Mouse (Mus musculus) ES-E14 (cell line): ENCODE results near the gene Mllt3. TPM values are rescaled to one million over a fixed set of nuclear protein-coding genes. Genes with fewer than 3 reads are reported as not detected.

Source experiments
- DNase-seq: peaks from one replicate; pipeline ENCODE4 v3.0.0-alpha.2; 2013; ENCODE audit warnings: low read depth, low spot score
- H3K27ac ChIP-seq: 2 replicates; pipeline ENCODE4 v1.5.1; 2012; ENCODE audit warnings: low read depth, mild to moderate bottlenecking, low read length, moderate library complexity, mixed read lengths; ENCODE audit not compliant: poor library complexity, insufficient read depth, severe bottlenecking
- H3K36me3 ChIP-seq: 2 replicates; pipeline ENCODE4 v1.6.1; 2012; ENCODE audit warnings: mild to moderate bottlenecking, low read length, moderate library complexity, mixed read lengths; ENCODE audit not compliant: control insufficient read depth, poor library complexity, insufficient read depth, severe bottlenecking
- H3K4me1 ChIP-seq, 2 experiments: fragments of 150-350 bp in 1 of 2; sonication (generic) in 1 of 2; 2 replicates each; pipeline ENCODE4 v1.6.1; 2012; ENCODE audit warnings: low read length in 2 of 2, mild to moderate bottlenecking in 1 of 2, mixed read lengths in 1 of 2; ENCODE audit not compliant: control insufficient read depth in 2 of 2, insufficient read depth in 2 of 2, poor library complexity in 1 of 2
- H3K4me3 ChIP-seq, 2 experiments: fragments of 150-350 bp in 1 of 2; sonication (generic) in 1 of 2; 2 replicates each; pipeline ENCODE4 v1.5.1; 2012; ENCODE audit warnings: low read length in 2 of 2, low read depth in 1 of 2, mild to moderate bottlenecking in 1 of 2, mixed read lengths in 1 of 2; ENCODE audit not compliant: insufficient read depth in 1 of 2, poor library complexity in 1 of 2, severe bottlenecking in 1 of 2
- H3K9ac ChIP-seq: 2 replicates; pipeline ENCODE4 v1.6.1; 2012; ENCODE audit warnings: low read depth, mild to moderate bottlenecking, low read length, mixed read lengths; ENCODE audit not compliant: poor library complexity, insufficient read depth, severe bottlenecking
- H3K9me3 ChIP-seq: fragments of 150-350 bp; sonication (generic); 2 replicates; pipeline ENCODE4 v1.6.1; 2012; ENCODE audit warnings: low read depth, mild to moderate bottlenecking, low read length; ENCODE audit not compliant: control insufficient read depth, insufficient read depth
- CHD2 ChIP-seq: IDR thresholded peaks from 2 replicates; pipeline ENCODE4 v1.6.1; 2014; ENCODE audit warnings: mild to moderate bottlenecking, low read depth, low read length, inconsistent platforms
- HCFC1 ChIP-seq: IDR thresholded peaks from 2 replicates; pipeline ENCODE4 v1.6.1; 2012; ENCODE audit warnings: low read length, inconsistent platforms, borderline replicate concordance; ENCODE audit not compliant: insufficient read depth
- MAFK ChIP-seq: IDR thresholded peaks from 2 replicates; pipeline ENCODE4 v1.6.1; 2014; ENCODE audit warnings: mild to moderate bottlenecking, low read depth, low read length, inconsistent platforms; ENCODE audit not compliant: insufficient read depth
- ZC3H11A ChIP-seq: IDR thresholded peaks from 2 replicates; pipeline ENCODE4 v1.6.1; 2012; ENCODE audit warnings: low read depth, mild to moderate bottlenecking, inconsistent platforms, low read length, borderline replicate concordance
- ZNF384 ChIP-seq: IDR thresholded peaks from 2 replicates; pipeline ENCODE4 v1.6.1; 2012; ENCODE audit warnings: low read depth, low read length, inconsistent platforms
- in situ Hi-C, 2 experiments: fragments of 600-800 bp; cut with MboI; formaldehyde crosslinking; loops; one replicate each; pipeline ENCODE4 v1.15.1; 2025; ENCODE audit warnings: low sequenced_read_pairs in 2 of 2, inconsistent platforms in 1 of 2; ENCODE audit not compliant: unreplicated experiment in 2 of 2
- total RNA-seq: library from RNA; depleted of rRNA; stranded (reverse); fragments of 300-350 nt; gene quantifications from 2 replicates; pipeline ENCODE4 v1.2.3, GENCODE M21; 2012

Mllt3 gene
- total RNA-seq, 1 experiment: 11.1 TPM

DNA sequence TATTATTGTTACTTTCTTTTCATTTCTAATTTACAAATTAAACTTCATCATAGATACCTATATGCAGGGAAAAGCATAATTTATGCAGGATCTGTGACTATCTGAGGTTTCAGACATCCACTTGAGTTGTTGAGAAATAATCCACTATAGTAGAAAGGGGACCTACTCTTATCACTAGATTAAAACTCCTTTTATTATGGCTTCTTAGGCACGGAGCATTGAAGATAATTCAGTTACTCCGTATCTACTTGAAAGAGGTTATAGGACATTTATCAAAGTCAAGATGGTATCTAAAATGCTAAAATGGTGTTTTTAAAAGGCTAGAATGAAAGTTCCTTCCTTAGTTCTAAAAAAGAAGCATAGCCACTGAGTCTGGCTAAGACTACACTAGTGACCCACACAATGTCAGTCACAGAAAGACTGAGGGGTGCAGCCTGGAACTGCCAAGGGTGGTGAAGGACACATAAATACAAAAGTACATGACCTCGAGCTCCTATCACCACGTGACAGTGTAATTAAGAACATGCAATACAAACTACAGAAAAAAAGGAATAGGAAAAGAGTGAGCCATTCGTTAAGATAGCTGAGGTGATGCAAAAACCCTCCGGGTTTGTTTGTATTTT lies 127.9 kb downstream of the Mllt3 start:
- Histone ChIP-seq H3K27ac (no peak overlapping the region), H3K36me3 (no peaks in the 10 kb centered on the region), H3K4me1 (no peaks in the 10 kb centered on the region), H3K9ac (no peak overlapping the region), H3K4me3 (no peak overlapping the region), H3K9me3 (0 out of 2 replicates have a peak, but pooled peaks cover 1% of the 10 kb centered on the region)
- in situ Hi-C loops: no loop called here
- no peak for DNase-seq
- no peak for TF ChIP-seq MAFK
- no peak for TF ChIP-seq ZC3H11A
- no peak for TF ChIP-seq CHD2
- TF ChIP-seq HCFC1: no peak
- no peak for TF ChIP-seq ZNF384

GRCm38 (mm10) chr4:87904722-87905121 lies 128.4 kb downstream of the Mllt3 start:
- H3K4me1 ChIP-seq: no peaks in the 10 kb centered on the region
- 0 out of 2 replicates have a peak, but pooled peaks cover 1% of the 10 kb centered on the region for H3K9me3 ChIP-seq
- DNase-seq: no peak
- H3K9ac ChIP-seq: no peak overlapping the region
- TF ChIP-seq ZNF384 (no peak), ZC3H11A (no peak), CHD2 (no peak), MAFK (no peak), HCFC1 (no peak)
- in situ Hi-C loops: no loop called here
- H3K4me3 ChIP-seq: no peak overlapping the region
- H3K36me3 ChIP-seq: no peaks in the 10 kb centered on the region
- H3K27ac ChIP-seq: no peak overlapping the region

GRCm38 (mm10) chr4:87902584-87902983 lies 130.6 kb downstream of the Mllt3 start:
- Histone ChIP-seq H3K9me3 (0 out of 2 replicates have a peak, but pooled peaks cover 1% of the 10 kb centered on the region), H3K36me3 (no peaks in the 10 kb centered on the region), H3K9ac (no peak overlapping the region), H3K4me1 (no peaks in the 10 kb centered on the region), H3K4me3 (no peak overlapping the region), H3K27ac (no peak overlapping the region)
- in situ Hi-C loops: no loop called here
- no peak for DNase-seq
- no peak for TF ChIP-seq ZNF384
- no peak for TF ChIP-seq CHD2
- no peak for TF ChIP-seq HCFC1

- no peak for TF ChIP-seq ZC3H11A
- no peak for TF ChIP-seq ZNF384
- TF ChIP-seq MAFK: no peak
- in situ Hi-C loops: no loop called here
- H3K9ac ChIP-seq: no peak overlapping the region
- H3K27ac ChIP-seq: no peak overlapping the region
- 0 out of 2 replicates have a peak, but pooled peaks cover 1% of the 10 kb centered on the region for H3K9me3 ChIP-seq
- no peak overlapping the region for H3K4me3 ChIP-seq
- no peaks in the 10 kb centered on the region for H3K4me1 ChIP-seq
- no peaks in the 10 kb centered on the region for H3K36me3 ChIP-seq
- no peak for DNase-seq
Observed at GRCm38 (mm10) chr4:87901166-87901565, 132.0 kb downstream of the Mllt3 start.

DNA sequence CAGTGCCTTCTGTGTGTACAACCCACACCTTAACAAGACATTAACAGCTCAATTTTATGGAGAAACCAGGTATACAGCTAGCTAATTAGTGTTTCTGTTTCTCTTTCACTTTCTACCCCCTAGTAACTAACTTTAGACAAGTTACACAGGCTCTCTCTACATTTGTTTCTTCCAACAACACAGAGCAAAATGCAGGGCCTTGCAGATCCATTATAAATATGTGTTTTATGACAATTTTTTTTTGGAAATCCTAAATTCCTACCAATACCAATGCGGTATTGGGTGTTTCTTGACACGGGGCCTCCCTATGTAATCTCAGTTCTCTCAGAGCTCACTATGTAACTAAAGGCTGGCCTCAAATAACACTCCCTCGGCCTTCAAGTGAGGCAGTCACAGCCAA lies 139.7 kb downstream of the Mllt3 start:
- in situ Hi-C loops: no loop called here
- H3K36me3 ChIP-seq: no peaks in the 10 kb centered on the region
- DNase-seq: no peak
- TF ChIP-seq ZNF384: no peak
- no peak for TF ChIP-seq HCFC1
- TF ChIP-seq MAFK: no peak
- TF ChIP-seq ZC3H11A: no peak
- TF ChIP-seq CHD2: no peak
- H3K9me3 ChIP-seq: no peaks in the 10 kb centered on the region
- H3K9ac ChIP-seq: no peak overlapping the region
- no peak overlapping the region for H3K27ac ChIP-seq
- no peak overlapping the region for H3K4me3 ChIP-seq
- H3K4me1 ChIP-seq: no peaks in the 10 kb centered on the region
